Mouse (Mus musculus): ENCODE results near the gene Gm28036. TPM values are rescaled to one million over a fixed set of nuclear protein-coding genes. Genes with fewer than 3 reads are reported as not detected.

Gm28036 gene
- total RNA-seq, 2 experiments from 2014 or later = 3.0 to 5.8 TPM

Other genes with a start within 250 kb of the Gm28036 start
- gene Uqcc1, start 196.8 kb downstream of the Gm28036 start, total RNA-seq (2021) = 100 to 1,000 TPM; 155 to 182 TPM
- gene Gm15557, start 186.4 kb downstream of the Gm28036 start, total RNA-seq (2021) = not detected
- gene Gdf5, start 181.7 kb downstream of the Gm28036 start, total RNA-seq (2021) = under 1 TPM in 1 of 2 experiments, not detected in 1; 0.38 TPM
- 1 to 10 TPM; 2.7 TPM for gene Cep250, start 170.6 kb downstream of the Gm28036 start, total RNA-seq (2021)
- gene 6430550D23Rik, start 119.1 kb downstream of the Gm28036 start, total RNA-seq (2021) = under 1 TPM; 0.12 to 0.41 TPM
- 10 to 100 TPM; 52.9 to 53.0 TPM for gene Ergic3, start 119.0 kb downstream of the Gm28036 start, total RNA-seq (2021)
- gene Fer1l4, start 74.1 kb downstream of the Gm28036 start, total RNA-seq (2021) = not detected
- under 1 TPM; 0.36 to 0.91 TPM for gene Spag4, start 61.9 kb downstream of the Gm28036 start, total RNA-seq (2021)
- 1 to 10 TPM; 7.4 to 9.5 TPM for gene Cpne1, start 15.1 kb downstream of the Gm28036 start, total RNA-seq (2021)
- gene Rbm12, start 15.1 kb downstream of the Gm28036 start, total RNA-seq (2021) = 1 to 10 TPM; 5.5 to 7.0 TPM
- gene Romo1, start 16.9 kb upstream of the Gm28036 start, total RNA-seq (2021) = 100 to 1,000 TPM; 246 to 250 TPM
- 10 to 100 TPM; 75.7 to 77.7 TPM for gene Nfs1, start 17.1 kb upstream of the Gm28036 start, total RNA-seq (2021)
- 100 to 1,000 TPM in 1 of 2 experiments, 10 to 100 TPM in 1; 89.8 to 104 TPM for gene Rbm39, start 53.1 kb upstream of the Gm28036 start, total RNA-seq (2021)
- 10 to 100 TPM; 30.0 to 32.8 TPM for gene Phf20, start 69.4 kb upstream of the Gm28036 start, total RNA-seq (2021)
- gene Cnbd2, start 185.2 kb upstream of the Gm28036 start, total RNA-seq (2021) = 1 to 10 TPM in 1 of 2 experiments, under 1 TPM in 1; 0.89 to 1.0 TPM
- 10 to 100 TPM; 64.7 to 64.8 TPM for gene Scand1, start 185.6 kb upstream of the Gm28036 start, total RNA-seq (2021)